Mouse (Mus musculus): Measurements from ENCODE around the gene Pparg.

Gene Pparg

DNA sequence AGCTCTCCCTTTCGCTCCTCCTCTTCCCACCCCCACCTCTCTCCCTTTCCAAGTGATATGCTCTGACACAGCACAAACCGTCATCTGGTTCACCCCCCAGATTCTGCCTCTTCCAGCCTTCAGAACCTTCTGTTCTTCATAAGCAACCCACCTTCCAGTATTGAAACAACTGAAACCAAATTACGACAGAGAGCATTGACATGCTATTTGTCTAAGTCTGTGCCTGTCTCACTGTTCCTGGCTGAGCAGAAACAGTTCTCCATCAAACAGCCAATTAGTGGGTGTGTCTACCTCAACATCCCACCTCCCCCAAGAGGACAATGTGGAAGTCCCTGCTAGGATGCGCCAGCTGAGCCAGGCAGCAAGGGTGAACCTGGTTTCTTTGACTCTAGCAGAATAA lies 157.2 kb downstream of the Pparg start:
- no peak for DNase-seq

DNA sequence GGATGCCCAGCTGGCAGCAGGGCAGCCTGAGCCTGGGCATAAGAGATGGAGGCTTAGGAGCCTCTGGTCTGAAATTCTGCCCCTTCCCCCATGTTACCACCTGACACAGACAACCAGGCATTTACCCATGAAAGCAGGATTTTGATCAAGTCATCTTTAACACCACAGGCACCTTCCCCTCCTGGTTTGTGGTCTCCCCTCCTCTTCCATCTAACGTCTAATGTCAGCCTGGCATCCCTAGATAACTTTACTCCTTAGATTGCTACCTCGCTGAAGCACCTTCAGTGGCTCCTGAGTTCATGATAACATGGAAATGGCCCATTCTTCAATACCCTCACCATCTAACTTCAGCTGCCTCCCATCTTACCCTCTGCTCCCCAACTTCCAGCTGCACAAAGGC lies 157.6 kb downstream of the Pparg start:
- no peak for DNase-seq

DNA sequence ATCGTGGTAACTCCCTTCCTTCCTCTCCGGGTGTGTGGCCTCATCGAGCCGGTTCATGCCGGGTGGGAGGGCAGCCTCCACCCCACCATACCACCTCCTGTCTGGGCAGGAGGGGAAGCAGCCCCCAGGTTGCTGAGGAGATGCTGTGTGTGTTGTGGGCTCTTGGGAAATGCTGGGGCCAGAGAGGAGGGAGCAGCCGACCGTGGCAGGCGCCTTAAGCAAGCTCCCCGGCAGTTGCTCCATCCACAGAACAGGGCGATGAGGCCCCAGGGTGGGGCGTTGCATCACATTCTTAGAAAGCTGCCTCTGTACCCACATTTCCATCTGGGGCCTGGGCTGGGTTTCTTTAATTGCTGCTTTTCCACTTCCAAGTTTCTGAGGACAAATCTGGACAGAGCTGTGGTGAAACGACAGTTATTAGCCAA lies 158.5 kb downstream of the Pparg start:
- DNase-seq = no peak

DNA sequence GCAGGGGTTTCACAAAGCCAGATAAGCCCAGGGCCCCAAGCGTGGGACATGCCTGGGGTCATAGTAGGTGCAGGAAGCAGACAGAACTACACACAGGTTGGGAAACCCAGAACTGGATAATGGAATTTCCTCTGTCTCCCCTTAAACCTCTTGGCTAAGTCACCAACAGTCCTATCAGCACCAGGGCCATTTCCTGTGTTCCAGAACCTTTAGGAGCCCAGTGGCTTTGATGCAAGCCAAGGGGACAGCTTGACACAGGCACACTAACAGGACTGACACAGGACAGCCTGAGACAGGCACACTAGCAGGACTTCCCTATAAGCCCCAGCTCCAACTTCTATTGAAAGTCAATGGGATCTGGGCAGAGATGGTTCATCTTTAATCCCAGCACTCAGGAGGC lies 161.2 kb downstream of the Pparg start:
- no peak for DNase-seq

DNA sequence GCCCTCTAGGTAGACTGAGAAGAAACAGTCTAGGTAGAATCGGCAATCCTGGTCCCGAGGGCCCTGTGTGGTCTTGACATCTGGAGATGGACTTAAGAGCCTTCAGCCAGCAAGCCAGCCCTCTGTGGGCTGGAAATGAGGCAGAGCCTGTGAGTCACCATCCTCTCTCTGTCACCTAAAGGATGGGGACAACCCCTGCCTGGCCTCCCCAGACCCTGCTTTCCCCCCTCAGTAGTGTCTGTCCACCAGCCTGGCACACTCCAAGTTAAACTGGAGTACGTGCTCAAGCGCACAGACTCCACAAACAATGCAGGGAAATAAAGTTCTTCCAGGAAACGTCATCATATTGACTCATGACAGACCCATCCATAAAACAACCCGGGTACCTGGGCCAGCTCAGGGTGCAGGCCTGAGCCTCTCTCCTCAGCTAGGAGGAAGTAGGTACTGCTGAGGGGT lies 162.0 kb downstream of the Pparg start:
- DNase-seq = no peak

DNA sequence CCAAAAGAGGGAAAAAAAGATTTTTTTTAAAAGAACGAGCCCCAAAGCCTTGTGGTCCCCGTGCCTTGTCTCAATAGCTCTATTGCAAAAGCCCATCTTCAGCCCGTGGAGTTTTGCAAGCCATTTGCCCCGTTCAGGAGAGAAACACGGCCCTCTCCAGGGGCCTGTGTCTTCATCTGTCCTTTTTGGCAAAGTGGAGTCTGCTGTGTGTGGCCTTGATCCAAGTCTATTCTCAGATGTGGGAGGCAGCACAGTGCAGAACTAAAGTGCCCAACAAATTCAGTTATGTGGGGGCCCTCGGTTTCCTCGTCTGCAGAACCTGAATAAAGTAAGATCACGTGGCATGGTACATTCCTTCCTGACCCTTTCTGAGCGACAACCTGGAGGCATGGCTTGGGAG lies 162.4 kb downstream of the Pparg start:
- DNase-seq = no peak

DNA sequence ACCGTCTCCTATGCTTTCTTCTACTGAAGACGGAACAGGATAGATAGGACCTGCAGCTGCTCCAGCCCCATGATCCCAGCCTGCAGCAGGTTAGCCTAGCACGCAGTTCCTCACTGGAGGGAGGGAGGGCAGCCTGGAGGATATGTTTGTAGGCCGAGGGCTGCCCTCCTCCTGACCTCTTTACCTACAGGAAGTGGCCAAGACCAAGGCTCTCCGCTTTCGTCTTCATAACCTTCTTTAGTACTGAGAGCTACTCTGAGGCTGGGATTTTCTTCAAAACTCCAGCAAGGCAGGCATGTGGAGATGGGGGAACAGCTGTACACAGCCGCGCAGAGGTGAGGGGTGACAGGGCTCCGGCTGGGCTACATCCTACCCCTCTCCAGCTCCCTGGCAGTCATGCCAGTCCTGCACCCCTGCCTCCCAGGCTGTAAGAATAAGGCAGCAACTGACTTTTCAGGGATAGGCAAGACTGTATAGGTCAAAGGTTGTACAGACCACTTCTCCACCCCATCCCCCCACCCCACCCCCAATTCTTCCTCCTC lies 163.8 kb downstream of the Pparg start:
- no peak for DNase-seq

DNA sequence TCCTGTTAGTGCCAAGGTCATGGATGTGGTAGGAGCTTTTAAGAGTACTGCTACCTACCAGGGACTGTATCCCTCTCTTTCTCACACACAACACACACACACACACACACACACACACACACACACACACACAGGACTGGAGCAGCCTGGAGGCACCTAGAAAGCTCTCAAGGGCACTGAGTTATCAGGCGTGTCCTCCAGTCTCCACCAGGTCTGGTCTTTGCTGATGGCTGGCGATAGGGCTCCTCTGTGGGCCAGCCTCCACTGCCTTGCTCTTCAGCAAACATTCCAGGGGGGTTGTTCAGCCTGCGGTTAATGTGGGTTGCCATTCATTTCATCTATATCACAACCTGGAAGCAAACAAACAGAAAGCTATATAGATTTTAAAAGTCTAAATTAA lies 166.7 kb downstream of the Pparg start:
- DNase-seq = no peak

DNA sequence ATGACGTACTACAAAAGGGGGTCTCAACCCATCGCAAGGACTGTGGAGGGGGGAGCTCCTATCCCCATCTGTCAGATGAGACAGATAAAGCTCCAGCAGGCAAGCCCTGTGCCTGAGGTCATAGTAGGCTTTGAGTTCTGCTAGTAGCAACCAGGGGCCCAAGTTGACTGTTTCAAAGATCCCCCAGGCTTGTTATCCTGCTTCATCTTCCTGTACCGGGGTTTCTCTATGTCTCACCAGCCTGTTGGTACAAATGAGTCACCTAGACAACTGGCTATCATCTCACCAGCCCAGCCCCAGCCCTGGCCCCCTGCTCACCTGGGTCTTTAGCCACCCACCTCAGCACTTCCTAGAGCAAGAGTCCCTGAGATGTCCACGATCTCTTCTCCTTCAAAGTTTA lies 167.6 kb downstream of the Pparg start:
- no peak for DNase-seq

DNA sequence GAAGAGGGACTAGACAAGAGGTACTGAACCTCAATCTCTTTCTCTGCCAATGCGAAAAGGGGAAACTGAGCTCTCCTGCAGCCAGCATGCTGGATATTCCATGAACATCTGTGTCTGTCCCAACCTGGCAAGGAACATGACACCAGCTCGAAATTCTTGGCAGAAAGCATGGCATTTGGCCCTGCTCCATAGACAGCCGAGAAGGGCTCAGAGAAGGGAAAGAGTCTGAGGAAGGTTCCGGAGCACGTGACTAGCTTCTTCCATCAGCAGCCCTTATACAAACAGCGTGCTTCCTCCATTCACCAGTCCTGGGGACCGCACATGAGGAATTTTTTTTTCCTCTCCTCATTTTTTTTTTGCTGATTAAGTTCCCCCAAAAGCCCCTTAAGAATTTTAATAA lies 173.9 kb downstream of the Pparg start:
- DNase-seq = no peak

DNA sequence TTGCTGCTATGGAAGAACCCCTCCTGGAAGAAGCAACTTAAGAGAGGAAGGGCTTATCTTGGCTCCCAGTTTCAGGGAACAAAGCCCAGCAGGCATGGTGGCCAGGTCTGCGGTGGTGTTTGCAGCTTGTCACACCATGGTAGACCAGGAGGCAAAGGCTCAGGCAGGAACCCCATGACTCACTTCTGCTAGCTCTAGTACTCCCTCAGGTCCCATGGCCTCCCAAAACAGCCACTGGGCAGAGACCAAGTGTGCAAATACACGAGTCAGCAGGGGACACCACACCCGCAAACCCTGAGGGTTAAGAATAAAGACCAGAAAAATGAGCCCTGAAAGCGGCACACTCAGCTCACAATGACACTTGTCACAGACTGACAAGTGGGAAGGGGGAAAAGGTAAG lies 175.4 kb downstream of the Pparg start:
- DNase-seq = no peak

DNA sequence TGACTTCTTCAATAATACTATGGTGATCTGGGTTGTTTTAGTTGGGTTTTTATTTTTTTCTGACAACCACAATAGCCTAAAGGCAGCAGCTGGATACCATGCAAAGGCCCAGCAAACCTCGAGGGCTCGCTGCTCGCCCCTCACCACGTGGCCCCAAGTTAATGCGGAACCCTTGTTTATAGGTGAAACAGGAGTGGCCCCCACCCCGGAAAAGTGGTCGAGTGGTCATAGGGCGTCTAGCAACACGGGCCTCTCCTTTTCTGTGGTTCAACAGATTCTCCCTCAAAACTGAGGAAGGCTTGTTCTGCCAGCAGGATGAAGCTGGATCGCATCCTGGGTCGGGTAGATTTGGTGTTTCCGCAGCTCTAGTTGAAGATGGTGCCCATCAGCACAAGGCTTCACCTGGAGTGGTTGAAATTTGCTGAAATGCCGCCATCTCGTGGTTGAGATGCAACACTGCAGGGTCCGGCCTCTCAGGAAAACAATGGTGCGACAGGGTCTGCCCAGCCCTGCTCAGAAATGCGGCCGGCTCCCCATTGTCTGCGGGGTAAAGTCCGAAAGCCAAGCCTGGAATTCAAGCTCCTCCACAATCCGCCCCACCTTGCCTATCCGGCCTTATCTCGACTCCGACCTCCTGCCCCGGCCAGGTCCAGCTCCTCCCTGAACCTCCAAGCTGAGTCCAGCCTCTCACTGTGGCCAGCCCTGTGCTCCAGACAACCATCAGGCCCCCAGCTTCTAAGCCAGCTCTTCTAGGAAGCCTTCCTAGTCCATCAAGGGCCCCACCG lies 178.1 kb downstream of the Pparg start:
- DNase-seq = peak; percentile 83
